Mouse (Mus musculus) olfactory bulb, adult 2 months (tissue): ENCODE data around the gene Ksr2.

Experiments
- CTCF ChIP-seq: fragments of 200-500 bp; IDR thresholded peaks from 2 replicates; pipeline ENCODE4 v1.5.1; 2012; ENCODE audit warnings: low read depth, mild to moderate bottlenecking, low read length, moderate library complexity; ENCODE audit not compliant: insufficient read depth
- POLR2A ChIP-seq: fragments of 200-500 bp; IDR thresholded peaks from 2 replicates; pipeline ENCODE4 v1.6.1; 2012; ENCODE audit warnings: mild to moderate bottlenecking, low read depth, low read length, moderate library complexity; ENCODE audit not compliant: insufficient read depth

DNA sequence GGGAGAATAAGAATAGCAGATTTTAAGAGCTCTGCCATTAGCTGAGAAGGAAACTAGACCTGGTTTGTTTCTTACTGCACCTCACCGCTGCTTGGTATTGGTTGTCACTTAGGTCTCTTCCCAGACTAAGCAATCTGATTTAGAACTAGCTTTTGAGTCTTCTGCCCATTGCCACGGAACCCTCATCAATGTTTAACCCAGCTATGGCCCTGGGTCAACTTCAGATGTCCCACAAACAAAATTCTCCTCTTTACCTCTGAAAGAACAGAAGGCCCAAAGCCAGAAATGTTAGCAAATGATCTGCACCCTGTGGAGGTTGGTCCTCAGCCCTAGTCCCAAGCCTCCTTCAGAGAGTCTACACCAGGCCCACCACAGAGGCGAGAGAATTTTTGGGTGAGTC lies 167.9 kb downstream of the Ksr2 start:
- TF ChIP-seq POLR2A, result no peak
- no peak for TF ChIP-seq CTCF
